Mouse (Mus musculus) C2C12 (cell line): Measurements from ENCODE around the gene Nrxn3.

Experiments
- CEBPB ChIP-seq: IDR thresholded peaks from one replicate; pipeline ENCODE4 v1.6.1; 2011; ENCODE audit warnings: low read depth, mild to moderate bottlenecking, control low read depth, moderate library complexity
- CTCF ChIP-seq: IDR thresholded peaks from one replicate; pipeline ENCODE4 v1.5.1; 2011; ENCODE audit not compliant: control insufficient read depth, insufficient read depth, insufficient read length
- FOSL1 ChIP-seq: IDR thresholded peaks from one replicate; pipeline ENCODE4 v1.8.0; 2011; ENCODE audit warnings: mild to moderate bottlenecking, low read length; ENCODE audit not compliant: poor library complexity, insufficient read depth, severe bottlenecking
- MAX ChIP-seq: IDR thresholded peaks from one replicate; pipeline ENCODE4 v1.6.1; 2011; ENCODE audit warnings: mild to moderate bottlenecking, control low read depth
- MYOD1 ChIP-seq: IDR thresholded peaks from one replicate; pipeline ENCODE4 v1.6.1; 2011; ENCODE audit warnings: low read depth; ENCODE audit not compliant: control insufficient read depth, insufficient read length
- MYOG ChIP-seq: IDR thresholded peaks from one replicate; pipeline ENCODE4 v1.6.1; 2011; ENCODE audit not compliant: control insufficient read depth, insufficient read length; ENCODE audit errors: extremely low read depth
- USF1 ChIP-seq: IDR thresholded peaks from one replicate; pipeline ENCODE4 v1.6.1; 2011; ENCODE audit warnings: low read depth, mild to moderate bottlenecking, control low read depth, moderate library complexity

DNA sequence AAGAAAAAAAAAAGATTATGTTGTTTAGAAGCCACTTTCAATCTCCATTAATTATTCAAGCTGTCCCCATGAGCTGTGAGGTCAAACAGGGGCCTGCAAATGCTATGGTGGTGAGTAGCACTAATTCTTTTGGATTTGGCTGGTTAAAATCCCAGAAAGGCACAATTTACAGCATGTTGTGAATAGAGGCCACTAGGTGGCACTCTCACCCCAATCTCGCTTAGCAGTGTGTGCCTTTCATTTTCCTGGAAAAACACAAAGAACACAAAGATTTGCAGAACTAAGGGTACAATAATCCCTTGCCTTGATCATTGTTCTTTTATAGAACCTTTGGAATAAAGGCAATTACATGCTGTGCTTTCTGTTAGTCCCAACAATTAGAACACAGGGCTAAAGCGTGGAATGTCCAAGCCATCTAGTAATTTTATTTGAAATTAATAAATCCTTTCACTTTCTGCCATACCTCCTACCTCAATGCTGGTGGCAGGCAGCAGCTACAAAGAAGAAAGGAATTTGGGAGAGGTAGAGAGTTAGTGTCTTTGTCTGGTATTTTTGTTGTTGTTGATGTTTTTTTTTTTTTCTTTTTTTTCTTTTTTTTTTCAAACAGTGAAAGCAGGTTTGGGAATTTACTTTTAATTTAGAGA, 782.6 kb downstream of the Nrxn3 start:
- TF ChIP-seq CTCF (peak; percentile 52), USF1 (no peak), MAX (no peak), CEBPB (no peak), MYOD1 (no peak), FOSL1 (no peak), MYOG (no peak)
